Mouse (Mus musculus): Measurements from ENCODE around the gene Slc35a3.

- no peak for TF ChIP-seq TCF12 (IDR thresholded peaks at IDR 0.05; ENCODE audit: insufficient read depth, poor library complexity, severe bottlenecking)
- no peak for TF ChIP-seq POLR2A (IDR thresholded peaks at IDR 0.05; ENCODE audit: insufficient read length, low read depth)
- TF ChIP-seq CEBPB (IDR thresholded peaks at IDR 0.05; ENCODE audit: insufficient read depth, poor library complexity, severe bottlenecking) = no peak
- TF ChIP-seq USF1 (IDR thresholded peaks at IDR 0.05; ENCODE audit: low read depth) = no peak
- TF ChIP-seq POLR2AphosphoS2 (IDR thresholded peaks at IDR 0.05; ENCODE audit: insufficient read length, low read depth) = no peak
- TF ChIP-seq MYOG (IDR thresholded peaks at IDR 0.05; ENCODE audit: control insufficient read depth in 1 of 3, insufficient read depth in 1 of 3, insufficient read length in 2 of 3, low read depth in 2 of 3) = no peak
- no peak for TF ChIP-seq E2F4 (IDR thresholded peaks at IDR 0.05; ENCODE audit: insufficient read depth)
- TF ChIP-seq MYOD1 (IDR thresholded peaks at IDR 0.05; ENCODE audit: control insufficient read depth in 1 of 3, insufficient read length in 2 of 3, low read depth in 2 of 3) = no peak
Observed at GRCm38 (mm10) chr3:116656184-116656965, 56.3 kb downstream of the Slc35a3 start.

Data from myocyte (in vitro differentiated cells).